Mouse (Mus musculus) lung, adult 2 months (tissue): ENCODE data around the gene Acox2.

ENCODE experiments used
- CTCF ChIP-seq: fragments of 200-500 bp; IDR thresholded peaks from 2 replicates; pipeline ENCODE4 v1.5.1; 2011; ENCODE audit warnings: mild to moderate bottlenecking, low read length, control low read depth; ENCODE audit not compliant: insufficient read depth
- POLR2A ChIP-seq: fragments of 200-500 bp; IDR thresholded peaks from 2 replicates; pipeline ENCODE4 v1.6.1; 2011; ENCODE audit warnings: low read depth, mild to moderate bottlenecking, control low read depth, low read length, borderline replicate concordance; ENCODE audit errors: extremely low read depth

GRCm38 (mm10) chr14:8258335-8258627 is 872 bp downstream of the Acox2 start:
- TF ChIP-seq CTCF (no peak), POLR2A (no peak)
